Mouse (Mus musculus): ENCODE measurements at regions not wholly inside any gene's neighbourhood (a gene's known extent, or its start where the extent isn't known, plus 50 kb on each side); places are given as distances from the start of the nearest gene placed in this dataset.
"Not testable (repeated sequence)": the region's sequence is repeated elsewhere in the genome, so short reads cannot be mapped to it uniquely, and the experiment has no call there.

GRCm38 (mm10) chr1:51580074-51580473, 101.8 kb upstream of the Nabp1 start:
- Histone ChIP-seq H3K36me3 (ENCODE audit: control insufficient read depth, insufficient read depth, low read length) (no peaks in the 10 kb centered on the region), H3K4me2 (no peak overlapping the region), H3K4me3 (ENCODE audit: low read depth, low read length) (no peak overlapping the region), H3K9ac (ENCODE audit: low read depth, low read length) (no peak overlapping the region), H3K27ac (ENCODE audit: low read depth, low read length) (no peak overlapping the region), H3K4me1 (ENCODE audit: control insufficient read depth, insufficient read depth, low read length) (no peaks in the 10 kb centered on the region), H3K9me3 (replicated peaks; ENCODE audit: control insufficient read depth, low read length) (no peaks in the 10 kb centered on the region), H3K27me3 (ENCODE audit: control insufficient read depth, insufficient read depth, low read length) (no peaks in the 10 kb centered on the region)
- WGBS (ENCODE audit: insufficient replicate concordance): 43% methylated on average over 7 of the region's 7 CpGs
- ATAC-seq (replicated peaks; ENCODE audit: insufficient number of reproducible peaks, low FRiP score, low TSS enrichment): no peak

GRCm38 (mm10) chr1:51577701-51578100, 99.5 kb upstream of the Nabp1 start:
- WGBS (ENCODE audit: insufficient replicate concordance): 95% methylated on average over 2 of the region's 2 CpGs

GRCm38 (mm10) chr1:51572314-51573078, 94.3 kb upstream of the Nabp1 start:
- no peak for ATAC-seq (replicated peaks; ENCODE audit: insufficient number of reproducible peaks, low FRiP score, low TSS enrichment)
- Histone ChIP-seq H3K9ac (ENCODE audit: low read depth, low read length) (no peak overlapping the region), H3K4me2 (no peak overlapping the region), H3K4me3 (ENCODE audit: low read depth, low read length) (no peak overlapping the region), H3K36me3 (ENCODE audit: control insufficient read depth, insufficient read depth, low read length) (no peaks in the 10 kb centered on the region), H3K27ac (ENCODE audit: low read depth, low read length) (no peak overlapping the region), H3K4me1 (ENCODE audit: control insufficient read depth, insufficient read depth, low read length) (no peaks in the 10 kb centered on the region), H3K9me3 (replicated peaks; ENCODE audit: control insufficient read depth, low read length) (no peaks in the 10 kb centered on the region), H3K27me3 (ENCODE audit: control insufficient read depth, insufficient read depth, low read length) (no peaks in the 10 kb centered on the region)
- 82% methylated on average over 8 of the region's 8 CpGs for WGBS (ENCODE audit: insufficient replicate concordance)

More at GRCm38 (mm10) chr1:51577701-51578100, 99.5 kb upstream of the Nabp1 start:
- no peak overlapping the region for H3K9ac ChIP-seq (ENCODE audit: low read depth, low read length)
- H3K4me1 ChIP-seq (ENCODE audit: control insufficient read depth, insufficient read depth, low read length): no peaks in the 10 kb centered on the region
- H3K9me3 ChIP-seq (replicated peaks; ENCODE audit: control insufficient read depth, low read length): no peaks in the 10 kb centered on the region
- no peak overlapping the region for H3K4me2 ChIP-seq
- H3K4me3 ChIP-seq (ENCODE audit: low read depth, low read length): no peak overlapping the region
- ATAC-seq (replicated peaks; ENCODE audit: insufficient number of reproducible peaks, low FRiP score, low TSS enrichment): no peak
- H3K36me3 ChIP-seq (ENCODE audit: control insufficient read depth, insufficient read depth, low read length): no peaks in the 10 kb centered on the region
- H3K27me3 ChIP-seq (ENCODE audit: control insufficient read depth, insufficient read depth, low read length): no peaks in the 10 kb centered on the region
- H3K27ac ChIP-seq (ENCODE audit: low read depth, low read length): no peak overlapping the region

GRCm38 (mm10) chr1:51569625-51570024, 91.4 kb upstream of the Nabp1 start:
- no peak for ATAC-seq (replicated peaks; ENCODE audit: insufficient number of reproducible peaks, low FRiP score, low TSS enrichment)
- H3K9ac ChIP-seq (ENCODE audit: low read depth, low read length): no peak overlapping the region
- 0 out of 2 replicates have a peak, but pooled peaks cover 5% of the 10 kb centered on the region for H3K4me1 ChIP-seq (ENCODE audit: control insufficient read depth, insufficient read depth, low read length)
- no peak overlapping the region for H3K4me2 ChIP-seq
- H3K9me3 ChIP-seq (replicated peaks; ENCODE audit: control insufficient read depth, low read length): no peaks in the 10 kb centered on the region
- H3K27ac ChIP-seq (ENCODE audit: low read depth, low read length): no peak overlapping the region
- no peak overlapping the region for H3K4me3 ChIP-seq (ENCODE audit: low read depth, low read length)
- H3K36me3 ChIP-seq (ENCODE audit: control insufficient read depth, insufficient read depth, low read length): no peaks in the 10 kb centered on the region
- 92% methylated on average over 4 of the region's 4 CpGs for WGBS (ENCODE audit: insufficient replicate concordance)
- no peaks in the 10 kb centered on the region for H3K27me3 ChIP-seq (ENCODE audit: control insufficient read depth, insufficient read depth, low read length)

DNA sequence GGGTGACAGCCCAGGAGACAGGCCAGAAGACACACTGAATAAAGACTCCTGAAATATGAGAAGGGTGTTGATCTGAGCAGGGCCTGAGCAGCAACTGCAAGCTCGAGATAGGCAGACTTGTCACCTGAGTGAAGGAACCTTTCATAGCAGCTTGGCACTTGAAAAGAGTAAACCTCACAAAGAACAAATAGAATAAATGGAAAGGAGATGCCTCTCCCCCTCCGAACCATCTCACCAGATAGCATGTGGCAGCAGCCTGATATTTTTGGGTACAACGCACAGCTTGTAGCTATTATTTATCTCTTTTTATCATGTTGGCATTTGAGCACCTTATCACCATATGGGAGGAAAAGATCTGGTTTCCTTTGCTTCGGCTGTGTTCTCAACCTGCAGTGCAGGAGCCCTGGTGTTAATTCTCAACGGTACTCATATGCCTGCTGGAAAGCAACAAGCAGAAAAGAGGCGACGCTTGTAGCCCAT, 88.0 kb upstream of the Nabp1 start:
- H3K36me3 ChIP-seq (ENCODE audit: control insufficient read depth, insufficient read depth, low read length): no peaks in the 10 kb centered on the region
- no peak overlapping the region for H3K9ac ChIP-seq (ENCODE audit: low read depth, low read length)
- H3K27ac ChIP-seq (ENCODE audit: low read depth, low read length): no peak overlapping the region
- 0 out of 2 replicates have a peak, but pooled peaks cover 5% of the 10 kb centered on the region for H3K4me1 ChIP-seq (ENCODE audit: control insufficient read depth, insufficient read depth, low read length)
- no peak overlapping the region for H3K4me3 ChIP-seq (ENCODE audit: low read depth, low read length)
- no peaks in the 10 kb centered on the region for H3K9me3 ChIP-seq (replicated peaks; ENCODE audit: control insufficient read depth, low read length)
- no peak overlapping the region for H3K4me2 ChIP-seq
- H3K27me3 ChIP-seq (ENCODE audit: control insufficient read depth, insufficient read depth, low read length): no peaks in the 10 kb centered on the region
- ATAC-seq (replicated peaks; ENCODE audit: insufficient number of reproducible peaks, low FRiP score, low TSS enrichment): no peak
- 25% methylated on average over 7 of the region's 7 CpGs for WGBS (ENCODE audit: insufficient replicate concordance)

DNA sequence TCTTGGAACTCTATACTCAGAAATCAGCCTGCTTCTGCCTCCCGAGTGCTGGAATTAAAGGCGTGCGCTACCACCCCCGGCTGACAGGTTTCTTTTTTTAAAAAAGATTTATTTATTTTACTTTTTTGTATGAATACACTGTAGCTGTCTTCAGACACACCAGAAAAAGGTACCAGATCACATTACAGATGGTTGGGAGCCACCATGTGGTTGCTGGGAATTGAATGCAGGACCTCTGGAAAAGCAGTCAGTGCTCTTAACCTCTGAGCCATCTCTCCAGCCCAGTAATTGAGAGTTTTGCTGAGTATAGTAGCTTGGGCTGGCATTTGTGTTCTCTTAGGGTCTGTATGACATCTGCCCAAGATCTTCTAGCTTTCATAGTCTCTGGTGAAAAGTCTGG, 78.4 kb upstream of the Nabp1 start:
- not testable (repeated sequence) for H3K9me3 ChIP-seq (replicated peaks; ENCODE audit: control insufficient read depth, low read length); H3K4me2 ChIP-seq; H3K4me1 ChIP-seq (ENCODE audit: control insufficient read depth, insufficient read depth, low read length); H3K27ac ChIP-seq (ENCODE audit: low read depth, low read length); H3K4me3 ChIP-seq (ENCODE audit: low read depth, low read length); H3K27me3 ChIP-seq (ENCODE audit: control insufficient read depth, insufficient read depth, low read length); H3K9ac ChIP-seq (ENCODE audit: low read depth, low read length); ATAC-seq (replicated peaks; ENCODE audit: insufficient number of reproducible peaks, low FRiP score, low TSS enrichment); H3K36me3 ChIP-seq (ENCODE audit: control insufficient read depth, insufficient read depth, low read length)
- WGBS (ENCODE audit: insufficient replicate concordance): 90% methylated on average over 4 of the region's 4 CpGs

GRCm38 (mm10) chr1:51553738-51554137, 75.5 kb upstream of the Nabp1 start:
- Histone ChIP-seq H3K4me2 (no peak overlapping the region), H3K27ac (ENCODE audit: low read depth, low read length) (no peak overlapping the region), H3K9ac (ENCODE audit: low read depth, low read length) (no peak overlapping the region), H3K27me3 (ENCODE audit: control insufficient read depth, insufficient read depth, low read length) (no peaks in the 10 kb centered on the region), H3K4me1 (ENCODE audit: control insufficient read depth, insufficient read depth, low read length) (no peaks in the 10 kb centered on the region), H3K36me3 (ENCODE audit: control insufficient read depth, insufficient read depth, low read length) (no peaks in the 10 kb centered on the region), H3K9me3 (replicated peaks; ENCODE audit: control insufficient read depth, low read length) (no peaks in the 10 kb centered on the region), H3K4me3 (ENCODE audit: low read depth, low read length) (no peak overlapping the region)
- no peak for ATAC-seq (replicated peaks; ENCODE audit: insufficient number of reproducible peaks, low FRiP score, low TSS enrichment)
- WGBS (ENCODE audit: insufficient replicate concordance): 65% methylated on average over 6 of the region's 6 CpGs

DNA sequence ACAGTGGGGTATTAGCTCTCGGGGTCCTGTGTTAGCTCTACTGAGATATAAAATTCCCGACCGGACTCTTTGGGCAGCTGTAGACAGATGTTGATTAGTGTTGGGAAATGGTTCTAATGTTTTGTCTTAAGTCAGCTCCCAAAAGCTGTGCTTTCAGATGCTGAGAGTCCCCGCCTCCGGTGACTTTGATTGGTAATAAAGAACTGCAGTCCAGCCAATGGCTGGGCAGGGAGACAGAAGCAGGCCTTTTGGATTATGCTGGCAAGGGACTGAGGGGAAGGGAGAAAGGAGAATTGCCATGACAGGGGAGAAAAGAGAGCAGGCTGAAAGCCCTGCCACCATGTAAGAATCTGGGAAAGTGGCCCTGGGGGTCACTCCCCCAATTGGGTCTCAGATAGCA, 73.4 kb upstream of the Nabp1 start:
- 65% methylated on average over 5 of the region's 5 CpGs for WGBS (ENCODE audit: insufficient replicate concordance)
- Histone ChIP-seq H3K27me3 (ENCODE audit: control insufficient read depth, insufficient read depth, low read length) (no peaks in the 10 kb centered on the region), H3K9me3 (replicated peaks; ENCODE audit: control insufficient read depth, low read length) (no peaks in the 10 kb centered on the region), H3K4me3 (ENCODE audit: low read depth, low read length) (no peak overlapping the region), H3K4me2 (no peak overlapping the region), H3K27ac (ENCODE audit: low read depth, low read length) (no peak overlapping the region), H3K36me3 (ENCODE audit: control insufficient read depth, insufficient read depth, low read length) (no peaks in the 10 kb centered on the region), H3K4me1 (ENCODE audit: control insufficient read depth, insufficient read depth, low read length) (no peaks in the 10 kb centered on the region), H3K9ac (ENCODE audit: low read depth, low read length) (no peak overlapping the region)
- ATAC-seq (replicated peaks; ENCODE audit: insufficient number of reproducible peaks, low FRiP score, low TSS enrichment): no peak

- no peak for ATAC-seq (replicated peaks; ENCODE audit: insufficient number of reproducible peaks, low FRiP score, low TSS enrichment)
- WGBS (ENCODE audit: insufficient replicate concordance): 83% methylated on average over 5 of the region's 5 CpGs
- Histone ChIP-seq H3K36me3 (ENCODE audit: control insufficient read depth, insufficient read depth, low read length) (no peaks in the 10 kb centered on the region), H3K9ac (ENCODE audit: low read depth, low read length) (no peak overlapping the region), H3K4me2 (no peak overlapping the region), H3K27ac (ENCODE audit: low read depth, low read length) (no peak overlapping the region), H3K4me1 (ENCODE audit: control insufficient read depth, insufficient read depth, low read length) (no peaks in the 10 kb centered on the region), H3K27me3 (ENCODE audit: control insufficient read depth, insufficient read depth, low read length) (no peaks in the 10 kb centered on the region), H3K9me3 (replicated peaks; ENCODE audit: control insufficient read depth, low read length) (no peaks in the 10 kb centered on the region), H3K4me3 (ENCODE audit: low read depth, low read length) (no peak overlapping the region)
Measured at GRCm38 (mm10) chr1:51542801-51543200, 64.6 kb upstream of the Nabp1 start.

Data from heart, embryonic 11.5 days (tissue).